Mouse (Mus musculus) lung, postnatal 0 days (tissue): ENCODE measurements around the gene Rasgef1a.

Source experiments
- CTCF ChIP-seq: IDR thresholded peaks from 2 replicates; pipeline ENCODE4 v1.5.1; 2016; ENCODE audit warnings: antibody characterized with exemption, mild to moderate bottlenecking
- EP300 ChIP-seq: IDR thresholded peaks from 2 replicates; pipeline ENCODE4 v1.6.1; 2016; ENCODE audit warnings: antibody characterized with exemption, mild to moderate bottlenecking, control low read depth

DNA sequence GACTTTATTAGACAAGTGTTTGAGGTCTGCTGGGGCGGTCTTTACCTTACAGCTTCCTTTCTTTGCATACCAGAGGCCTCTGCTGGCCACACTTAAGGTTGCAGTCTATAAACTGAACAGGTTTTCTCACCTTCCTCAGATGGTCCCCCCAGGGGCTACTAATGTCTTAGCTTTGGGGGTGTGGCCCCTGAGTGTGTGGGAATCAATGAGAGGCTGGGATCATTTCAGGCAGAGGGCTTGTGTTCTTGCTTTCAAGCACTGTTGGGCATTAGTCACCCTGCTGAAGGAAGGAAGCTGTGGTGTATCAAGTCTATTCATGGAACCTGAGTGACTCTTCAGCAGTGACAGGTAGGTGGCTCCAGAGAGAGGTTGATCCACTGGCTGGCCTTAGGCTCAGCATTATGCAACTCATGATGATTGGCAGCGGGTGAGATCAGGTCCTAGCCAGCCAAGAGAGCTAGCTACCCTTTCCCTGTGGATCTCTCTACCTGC is 88.1 kb downstream of the Rasgef1a start:
- TF ChIP-seq CTCF (peak; percentile 67), EP300 (no peak)
